Mouse (Mus musculus) lung, postnatal 14 days (tissue): ENCODE data around the gene Hoxd11.

Experiments
- DNase-seq: peaks from one replicate; pipeline ENCODE4 v3.0.0; 2021

Hoxd11 gene

GRCm38 (mm10) chr2:74682796-74683195 lies 3.4 kb downstream of the Hoxd11 start:
- DNase-seq: no peak

- DNase-seq: no peak
These were observed 4.2 kb downstream of the Hoxd11 start for GRCm38 (mm10) chr2:74683471-74683951.

- DNase-seq: no peak
These were observed 4.7 kb downstream of the Hoxd11 start for GRCm38 (mm10) chr2:74684106-74684505.

GRCm38 (mm10) chr2:74685059-74685603 lies 5.8 kb downstream of the Hoxd11 start:
- DNase-seq: no peak

DNA sequence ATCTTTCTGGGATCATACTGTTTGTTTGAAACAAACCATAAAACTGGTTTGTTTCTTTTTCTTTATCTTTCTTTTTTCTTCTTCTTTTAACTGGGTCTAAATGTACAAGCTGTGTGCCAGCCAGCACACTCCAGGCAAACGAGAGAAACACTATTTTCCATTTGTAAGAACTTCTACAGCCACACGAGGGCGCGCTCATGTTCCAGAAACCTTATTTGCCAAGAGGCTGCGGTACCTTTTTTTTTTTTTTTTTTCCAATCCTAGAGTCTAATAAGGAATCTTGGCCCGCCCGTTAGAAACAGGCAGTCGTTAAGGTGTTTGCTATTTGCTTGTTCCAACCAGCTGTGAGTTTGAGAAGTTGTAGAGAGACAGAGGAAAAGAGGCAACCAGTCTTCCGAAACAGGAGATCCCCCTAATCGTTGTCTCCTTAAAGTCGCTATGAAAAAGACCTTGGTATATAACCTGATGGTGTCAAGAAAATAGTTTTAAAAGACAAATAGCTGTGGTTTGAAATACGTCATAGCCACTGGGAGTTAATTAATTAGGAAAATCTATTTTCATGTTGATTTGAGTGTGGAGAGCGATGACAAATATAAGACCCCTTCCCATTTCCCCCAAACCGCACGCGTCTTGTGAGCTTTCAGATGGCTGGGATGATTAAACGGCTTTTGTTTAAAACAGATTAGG lies 7.1 kb downstream of the Hoxd11 start:
- peak; percentile 66 for DNase-seq

DNA sequence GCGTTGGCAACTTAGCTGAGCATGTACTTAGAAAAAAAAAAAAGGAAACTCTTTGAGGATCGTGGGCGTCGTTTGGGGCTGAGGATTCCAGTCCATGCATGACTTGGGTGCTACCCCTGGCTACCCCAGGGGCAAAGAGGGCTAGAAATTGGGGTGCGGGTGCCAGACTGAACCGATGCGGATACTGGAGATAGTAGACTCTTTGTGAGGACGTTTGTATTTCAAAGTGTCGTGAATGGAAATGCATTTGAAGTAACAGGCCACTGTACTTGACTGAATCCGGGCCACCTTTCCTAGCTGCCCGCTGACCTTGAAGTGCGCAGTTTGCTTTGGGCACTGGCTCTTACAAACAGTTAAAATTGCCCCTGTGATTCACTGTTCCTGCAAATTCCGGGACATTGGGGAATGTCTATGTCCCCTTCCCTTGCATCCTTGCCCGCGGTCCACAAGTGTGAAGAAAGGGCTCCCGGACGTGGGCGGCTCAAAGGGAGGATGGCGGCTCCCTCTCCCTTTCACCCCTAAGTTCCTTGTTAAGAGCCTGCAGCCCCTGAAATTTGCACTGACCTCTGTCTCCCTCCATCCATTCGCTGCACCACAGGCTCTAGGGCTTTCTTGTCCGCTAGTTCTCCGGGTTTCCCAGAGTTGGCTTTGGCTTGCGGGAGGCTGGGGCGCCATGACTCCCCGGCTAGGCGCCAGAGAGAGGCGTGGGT lies 7.8 kb downstream of the Hoxd11 start:
- no peak for DNase-seq

DNA sequence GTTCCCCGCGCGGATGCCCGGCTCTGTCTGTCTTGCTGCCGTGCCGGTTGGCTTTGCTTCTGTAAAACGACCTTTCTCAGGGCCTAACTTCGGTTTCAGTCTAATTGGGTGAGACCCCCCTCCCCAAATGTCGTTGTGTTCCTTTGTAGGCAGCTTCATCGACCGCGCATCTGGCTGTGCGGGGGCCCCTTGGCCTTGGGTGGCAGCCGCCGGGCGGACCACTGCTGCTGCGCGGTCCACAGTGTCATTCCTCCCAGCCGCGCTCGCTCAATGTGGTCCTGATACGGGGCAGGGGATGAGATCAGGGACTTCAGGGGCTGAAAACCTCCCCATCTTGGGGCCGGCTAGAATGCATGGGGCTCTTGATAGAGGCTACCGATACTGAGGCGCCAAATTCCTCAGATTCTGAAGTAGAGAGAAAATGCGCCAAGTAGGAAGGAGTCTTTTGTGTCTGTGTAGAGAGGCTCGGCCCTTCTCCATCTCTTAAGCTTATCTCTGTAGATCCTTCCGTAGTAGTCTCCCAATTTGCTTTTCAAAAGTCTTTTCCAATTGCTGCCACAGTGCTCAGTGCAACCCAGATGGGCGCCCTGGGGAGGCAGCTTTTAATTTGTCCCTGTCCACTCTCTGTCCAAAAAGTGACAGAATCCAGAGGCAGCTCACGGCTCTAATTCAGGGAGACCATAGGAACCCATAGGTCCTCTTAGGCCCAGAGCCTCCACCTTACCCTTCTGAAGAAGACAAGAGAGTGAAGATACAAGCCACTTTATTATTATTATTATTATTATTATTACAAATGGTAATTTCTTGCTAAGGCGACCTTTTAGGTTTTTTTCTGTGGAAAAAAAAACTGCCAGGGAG lies 8.6 kb downstream of the Hoxd11 start:
- no peak for DNase-seq

DNA sequence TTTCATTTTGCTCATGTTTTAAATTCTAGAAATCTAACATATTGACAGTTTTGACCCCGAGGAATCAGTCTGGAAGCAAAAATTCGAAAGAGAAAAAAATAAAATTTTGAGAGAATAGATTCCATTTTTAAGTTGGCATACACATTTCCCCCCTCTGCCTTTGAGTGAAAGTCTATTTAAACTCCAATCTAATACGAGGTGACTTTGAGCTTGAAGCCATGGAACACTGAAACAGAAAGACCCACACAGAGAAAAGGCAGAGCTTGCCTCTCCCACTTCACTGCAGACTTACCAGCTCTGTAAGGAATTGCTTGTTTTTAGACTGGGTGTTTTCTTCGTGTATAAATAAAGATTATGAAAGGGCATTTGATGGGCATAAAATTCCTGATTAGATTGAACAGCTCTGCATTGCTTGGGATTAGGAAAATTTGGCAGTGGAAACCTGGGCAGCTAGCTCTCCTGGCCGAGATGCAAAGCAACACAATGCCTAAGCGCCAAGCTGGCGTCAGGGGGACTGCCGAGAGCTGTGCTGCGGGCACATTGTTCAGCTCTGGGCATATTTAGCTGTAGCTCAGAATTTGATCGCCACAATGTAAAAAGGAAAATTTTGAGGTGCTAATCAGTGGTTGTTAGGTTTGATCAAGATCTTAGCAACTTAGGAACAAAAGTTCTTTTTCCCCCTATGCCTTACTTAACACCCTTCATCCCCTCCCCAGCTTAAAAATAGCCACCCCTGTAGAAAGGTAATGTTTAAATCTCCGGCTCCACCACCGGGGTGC lies 9.6 kb downstream of the Hoxd11 start:
- no peak for DNase-seq

DNA sequence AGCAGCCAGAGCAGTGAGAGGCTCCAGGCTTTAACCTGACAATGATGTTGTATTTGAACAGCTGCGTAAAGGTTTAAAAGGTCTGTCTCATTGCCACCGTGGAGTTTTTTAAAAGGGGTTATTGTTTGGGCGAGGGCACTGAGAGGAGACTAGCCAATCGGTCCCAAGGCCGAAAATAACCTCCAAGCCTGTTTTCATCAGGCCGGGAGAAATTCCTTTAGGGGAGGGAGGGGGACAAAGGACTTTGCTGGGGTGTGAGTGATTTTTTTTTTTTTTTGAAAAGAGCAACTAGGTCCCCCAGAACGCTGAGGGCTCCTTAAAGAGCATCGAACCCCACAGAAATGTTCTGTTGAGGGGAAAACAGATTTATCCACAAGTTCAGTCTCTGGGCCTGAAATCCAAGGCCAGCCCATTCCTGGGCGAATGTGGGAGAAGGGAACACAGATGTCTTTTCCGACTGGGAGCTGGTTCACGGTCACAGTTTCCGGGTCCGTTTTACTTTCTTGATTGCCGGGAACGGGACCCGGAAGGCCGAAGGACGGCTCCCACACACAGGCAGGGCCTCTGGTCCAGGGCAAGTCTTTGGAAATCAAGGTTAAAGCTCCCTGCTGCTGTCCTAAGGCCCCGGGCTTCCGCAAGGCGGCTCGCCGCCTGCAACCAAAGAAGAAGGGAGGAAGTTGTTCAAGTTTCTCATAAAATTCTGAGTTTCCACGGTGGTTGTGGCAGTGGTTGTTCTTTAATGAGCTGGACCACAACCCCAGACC lies 10.4 kb downstream of the Hoxd11 start:
- no peak for DNase-seq

DNA sequence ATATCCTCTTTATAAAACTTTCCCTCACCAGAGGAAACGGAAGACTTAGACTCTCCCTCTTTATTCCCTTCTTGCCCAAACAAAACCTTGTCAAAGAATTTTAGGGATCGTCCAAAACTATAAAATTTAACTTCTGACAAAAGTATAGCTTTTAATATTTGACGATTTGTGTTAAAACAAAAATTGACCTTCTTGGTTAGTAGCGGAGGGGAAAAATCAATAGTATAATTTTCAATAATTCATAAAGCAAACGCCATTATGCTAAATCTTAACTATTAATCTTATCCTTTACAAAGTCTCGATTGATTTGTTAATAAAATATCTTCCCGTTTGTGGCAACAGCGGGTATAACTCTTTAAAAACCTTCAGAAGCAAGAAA lies 11.0 kb downstream of the Hoxd11 start:
- DNase-seq: no peak

GRCm38 (mm10) chr2:74691022-74691951 lies 11.9 kb downstream of the Hoxd11 start, which contains the start of gene Hoxd10:
TSS of gene Hoxd10 (plus strand) at chr2:74691924.
- DNase-seq: no peak

GRCm38 (mm10) chr2:74691995-74692807 lies 12.8 kb downstream of the Hoxd11 start:
- DNase-seq: no peak

DNA sequence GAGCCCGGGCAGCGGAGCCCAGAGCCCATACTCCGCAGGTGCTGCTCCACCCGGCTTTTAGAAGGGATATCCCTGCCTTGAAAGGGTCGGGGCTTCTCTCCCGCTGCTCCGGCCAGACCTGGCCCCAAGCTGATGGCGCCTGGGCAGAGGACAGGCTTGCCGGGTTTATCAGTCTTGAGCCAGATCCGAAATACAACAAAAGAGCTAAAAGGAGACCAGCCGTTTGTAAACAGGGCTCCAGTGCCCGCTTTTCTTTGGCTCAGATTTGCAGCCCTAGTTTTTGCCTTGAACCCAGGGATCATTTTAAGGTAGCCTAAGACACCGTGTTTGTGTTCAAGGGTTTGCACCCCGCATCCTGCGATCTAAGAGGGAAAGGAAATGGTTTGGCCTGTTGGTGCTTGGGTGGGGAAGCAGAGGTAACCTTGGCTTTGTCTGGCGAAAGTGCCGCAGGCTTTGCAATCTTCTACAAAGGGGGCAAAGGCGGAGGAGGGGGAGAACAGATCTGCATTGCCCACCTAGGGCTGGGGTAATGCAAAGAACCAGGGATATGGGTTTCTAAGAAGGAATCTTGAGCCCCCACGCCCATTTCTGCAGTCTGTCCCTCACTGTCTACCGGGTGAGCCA lies 13.6 kb downstream of the Hoxd11 start:
- no peak for DNase-seq

DNA sequence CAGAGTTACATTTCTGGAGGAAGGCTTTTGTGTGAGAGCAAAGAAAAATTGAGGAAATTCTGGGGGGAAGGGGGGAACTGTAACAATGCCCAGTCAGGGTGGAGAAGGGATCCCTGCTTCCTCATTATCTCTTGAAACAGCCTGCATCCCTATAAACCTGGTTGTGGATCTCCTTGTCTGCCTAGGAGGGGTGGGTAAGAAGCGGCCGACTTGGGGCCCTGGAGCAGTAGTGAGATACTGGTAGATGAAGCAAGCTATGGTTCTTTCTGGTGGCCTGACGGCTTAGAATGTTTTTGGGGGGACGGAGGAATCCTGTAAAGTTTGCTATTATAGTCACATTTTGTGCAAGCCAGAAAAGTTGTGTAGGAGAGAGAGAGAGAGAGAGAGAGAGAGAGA lies 14.1 kb downstream of the Hoxd11 start:
- DNase-seq: no peak

DNA sequence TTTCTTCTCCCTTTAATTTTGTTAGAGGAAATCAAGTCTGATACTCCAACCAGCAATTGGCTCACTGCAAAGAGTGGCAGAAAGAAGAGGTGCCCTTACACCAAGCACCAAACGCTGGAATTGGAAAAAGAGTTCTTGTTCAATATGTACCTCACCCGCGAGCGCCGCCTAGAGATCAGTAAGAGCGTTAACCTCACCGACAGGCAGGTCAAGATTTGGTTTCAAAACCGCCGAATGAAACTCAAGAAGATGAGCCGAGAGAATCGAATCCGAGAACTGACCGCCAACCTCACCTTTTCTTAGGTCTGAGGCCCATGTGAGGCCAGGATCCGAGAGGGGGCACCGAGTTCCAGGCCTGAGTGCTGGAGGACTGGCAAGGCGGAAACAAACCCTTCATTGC lies 14.7 kb downstream of the Hoxd11 start:
- DNase-seq: no peak

DNA sequence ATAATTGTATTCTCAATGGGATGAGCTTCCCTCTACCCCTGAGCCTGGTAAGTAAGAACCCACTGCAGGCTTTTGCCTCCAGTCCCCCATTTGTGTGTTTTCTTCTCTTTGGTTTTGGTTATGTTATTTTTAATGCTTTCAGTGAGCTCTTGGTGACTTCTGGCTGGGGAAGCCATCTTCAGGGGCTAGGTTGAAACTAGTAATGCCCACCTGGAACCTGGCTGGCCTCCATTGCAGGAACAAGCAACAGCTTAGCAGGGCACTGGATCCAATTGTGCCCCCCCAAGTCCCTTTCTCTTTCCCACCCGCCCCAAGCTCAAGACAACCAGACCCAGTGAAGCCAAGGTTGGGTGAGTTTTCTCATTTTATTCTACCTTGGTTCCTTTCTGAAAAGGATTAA lies 16.0 kb downstream of the Hoxd11 start:
- DNase-seq: no peak

DNA sequence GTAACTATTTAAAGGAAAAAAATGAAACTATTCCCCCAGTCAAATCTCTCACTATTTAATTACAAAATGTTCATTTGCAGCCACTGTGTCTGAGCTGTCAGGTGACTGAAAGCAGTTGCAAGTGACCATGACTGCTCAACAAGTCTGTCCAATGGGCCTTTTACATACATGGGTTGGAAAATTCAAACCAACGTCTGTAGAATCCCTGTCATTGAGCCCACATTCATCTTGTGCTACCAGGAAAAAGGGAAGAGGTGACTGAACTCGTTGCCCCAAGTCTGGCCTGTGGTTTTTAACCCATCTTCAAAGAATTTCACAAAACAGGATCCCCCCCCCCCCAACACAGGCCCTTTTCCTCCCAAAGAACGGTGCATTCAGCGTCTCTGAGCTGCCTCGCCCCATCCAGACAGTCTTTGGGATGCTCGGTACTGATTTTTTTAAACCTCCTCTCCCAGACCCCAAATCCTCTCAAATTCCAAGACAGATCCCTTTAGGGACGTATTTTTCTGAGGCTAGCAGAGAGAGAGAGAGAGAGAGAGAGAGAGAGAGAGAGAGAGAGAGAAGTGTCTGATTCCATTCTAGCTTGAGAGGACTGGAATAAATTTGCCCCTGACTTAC lies 16.6 kb downstream of the Hoxd11 start:
- no peak for DNase-seq
